Mouse (Mus musculus) embryonic facial prominence, embryonic 15.5 days (tissue): ENCODE data around the gene Tbl1x. TPM values are rescaled to one million over a fixed set of nuclear protein-coding genes. Genes with fewer than 3 reads are reported as not detected.
"Not testable (repeated sequence)": the region's sequence is repeated elsewhere in the genome, so short reads cannot be mapped to it uniquely, and the experiment has no call there.

ENCODE experiments used
- ATAC-seq: fragments of 200-750 bp; cut with Nextera tagmentation; 2 replicates; pipeline ENCODE4 v1.8.0; 2017; ENCODE audit warnings: low read depth, moderate TSS enrichment; ENCODE audit not compliant: insufficient number of reproducible peaks, low FRiP score, low TSS enrichment
- H3K27ac ChIP-seq: fragments of 300-500 bp; sonication (generic); replicated peaks from 2 replicates; pipeline ENCODE4 v1.5.1; 2015; ENCODE audit warnings: mild to moderate bottlenecking, inconsistent platforms
- H3K27me3 ChIP-seq: fragments of 300-500 bp; sonication (generic); 2 replicates; pipeline ENCODE4 v1.6.1; 2015; ENCODE audit warnings: inconsistent platforms
- H3K36me3 ChIP-seq: fragments of 300-500 bp; sonication (generic); 2 replicates; pipeline ENCODE4 v1.6.1; 2015; ENCODE audit warnings: mild to moderate bottlenecking, inconsistent platforms
- H3K4me1 ChIP-seq: fragments of 300-500 bp; sonication (generic); 2 replicates; pipeline ENCODE4 v1.6.1; 2015; ENCODE audit warnings: inconsistent platforms
- H3K4me2 ChIP-seq: fragments of 300-500 bp; sonication (generic); replicated peaks from 2 replicates; pipeline ENCODE4 v1.6.1; 2015; ENCODE audit warnings: mild to moderate bottlenecking, inconsistent platforms
- H3K4me3 ChIP-seq: fragments of 300-500 bp; sonication (generic); replicated peaks from 2 replicates; pipeline ENCODE4 v1.5.1; 2015; ENCODE audit warnings: mild to moderate bottlenecking, inconsistent platforms
- H3K9ac ChIP-seq: fragments of 300-500 bp; sonication (generic); 2 replicates; pipeline ENCODE4 v1.6.1; 2015; ENCODE audit warnings: inconsistent platforms
- H3K9me3 ChIP-seq: fragments of 300-500 bp; sonication (generic); replicated peaks from 2 replicates; pipeline ENCODE4 v1.6.1; 2016; ENCODE audit warnings: inconsistent platforms
- WGBS: fragments of 180-500 bp; shearing (Covaris S2); methylation state at CpG from one replicate; pipeline ENCODE4 v1.1.7; 2015; 5-methylcytosine and 5-hydroxymethylcytosine counted together
- polyA plus RNA-seq: library from polyadenylated mRNA; unstranded; fragments of >200 nt; fragmentation: Nextera tagmentation; extraction: Ambion mirVana; gene quantifications from 2 replicates; pipeline ENCODE4 v1.2.1, GENCODE M21; 2015

Gene Tbl1x
- polyA plus RNA-seq, 1 experiment from 2014 or later: 67.1 TPM

GRCm38 (mm10) chrX:77511994-77512485 lies 1.2 kb downstream of the Tbl1x start:
- H3K36me3 ChIP-seq: no peaks in the 10 kb centered on the region
- WGBS: 22% methylated on average over 12 of the region's 12 CpGs
- no peak for ATAC-seq
- peak overlapping the region; percentile 96; the same call in 1 of the 2 replicates for H3K27ac ChIP-seq
- peak overlapping the region; percentile 55 for H3K9ac ChIP-seq
- H3K4me2 ChIP-seq: peak overlapping the region; percentile 51
- peak overlapping the region; percentile 61 for H3K4me3 ChIP-seq
- no peaks in the 10 kb centered on the region for H3K4me1 ChIP-seq
- no peaks in the 10 kb centered on the region for H3K27me3 ChIP-seq
- H3K9me3 ChIP-seq: no peaks in the 10 kb centered on the region

- no peak overlapping the region for H3K4me2 ChIP-seq
- 43% methylated on average over 8 of the region's 8 CpGs for WGBS
- H3K27ac ChIP-seq: no peak overlapping the region
- no peaks in the 10 kb centered on the region for H3K36me3 ChIP-seq
- H3K4me1 ChIP-seq: no peaks in the 10 kb centered on the region
- H3K4me3 ChIP-seq: no peak overlapping the region
- no peak overlapping the region for H3K9ac ChIP-seq
- H3K9me3 ChIP-seq: no peaks in the 10 kb centered on the region
- H3K27me3 ChIP-seq: no peaks in the 10 kb centered on the region
- ATAC-seq: no peak
Observed at GRCm38 (mm10) chrX:77517274-77518085, 6.7 kb downstream of the Tbl1x start.

GRCm38 (mm10) chrX:77518929-77519328 lies 8.1 kb downstream of the Tbl1x start:
- no peak for ATAC-seq
- WGBS: 67% methylated on average over 1 of the region's 1 CpGs
- Histone ChIP-seq H3K4me3 (no peak overlapping the region), H3K36me3 (no peaks in the 10 kb centered on the region), H3K9ac (no peak overlapping the region), H3K4me2 (no peak overlapping the region), H3K27ac (no peak overlapping the region), H3K9me3 (no peaks in the 10 kb centered on the region), H3K27me3 (no peaks in the 10 kb centered on the region), H3K4me1 (no peaks in the 10 kb centered on the region)

GRCm38 (mm10) chrX:77522842-77523375 lies 12.1 kb downstream of the Tbl1x start:
- 47% methylated on average over 3 of the region's 3 CpGs for WGBS
- no peak for ATAC-seq
- Histone ChIP-seq H3K4me2 (no peak overlapping the region), H3K4me1 (no peaks in the 10 kb centered on the region), H3K27me3 (no peaks in the 10 kb centered on the region), H3K4me3 (no peak overlapping the region), H3K36me3 (no peaks in the 10 kb centered on the region), H3K9ac (no peak overlapping the region), H3K27ac (no peak overlapping the region), H3K9me3 (no peaks in the 10 kb centered on the region)

- 46% methylated on average over 1 of the region's 1 CpGs for WGBS
- H3K27me3 ChIP-seq: no peaks in the 10 kb centered on the region
- H3K36me3 ChIP-seq: no peaks in the 10 kb centered on the region
- H3K4me1 ChIP-seq: no peaks in the 10 kb centered on the region
- no peaks in the 10 kb centered on the region for H3K9me3 ChIP-seq
- no peak overlapping the region for H3K4me3 ChIP-seq
- no peak overlapping the region for H3K27ac ChIP-seq
- ATAC-seq: no peak
- H3K4me2 ChIP-seq: no peak overlapping the region
- no peak overlapping the region for H3K9ac ChIP-seq
Observed at GRCm38 (mm10) chrX:77525179-77525578, 14.4 kb downstream of the Tbl1x start.

GRCm38 (mm10) chrX:77528401-77528800 lies 17.6 kb downstream of the Tbl1x start:
- no peaks in the 10 kb centered on the region for H3K27me3 ChIP-seq
- H3K9ac ChIP-seq: no peak overlapping the region
- H3K9me3 ChIP-seq: no peaks in the 10 kb centered on the region
- 63% methylated on average over 1 of the region's 1 CpGs for WGBS
- no peak overlapping the region for H3K4me3 ChIP-seq
- H3K4me1 ChIP-seq: no peaks in the 10 kb centered on the region
- no peak overlapping the region for H3K27ac ChIP-seq
- no peak for ATAC-seq
- no peak overlapping the region for H3K4me2 ChIP-seq
- H3K36me3 ChIP-seq: no peaks in the 10 kb centered on the region

GRCm38 (mm10) chrX:77530997-77531396 lies 20.2 kb downstream of the Tbl1x start:
- 88% methylated on average over 5 of the region's 5 CpGs for WGBS
- no peaks in the 10 kb centered on the region for H3K9me3 ChIP-seq
- no peak overlapping the region for H3K27ac ChIP-seq
- no peak overlapping the region for H3K4me3 ChIP-seq
- H3K36me3 ChIP-seq: no peaks in the 10 kb centered on the region
- H3K27me3 ChIP-seq: no peaks in the 10 kb centered on the region
- no peak overlapping the region for H3K4me2 ChIP-seq
- no peak overlapping the region for H3K9ac ChIP-seq
- no peak for ATAC-seq
- 0 out of 2 replicates have a peak, but pooled peaks cover 4% of the 10 kb centered on the region for H3K4me1 ChIP-seq

GRCm38 (mm10) chrX:77533922-77534321 lies 23.1 kb downstream of the Tbl1x start:
- Histone ChIP-seq H3K4me1 (0 out of 2 replicates have a peak, but pooled peaks cover 4% of the 10 kb centered on the region), H3K36me3 (no peaks in the 10 kb centered on the region), H3K9ac (no peak overlapping the region), H3K27ac (no peak overlapping the region), H3K4me2 (no peak overlapping the region), H3K4me3 (no peak overlapping the region), H3K9me3 (no peaks in the 10 kb centered on the region), H3K27me3 (no peaks in the 10 kb centered on the region)
- no peak for ATAC-seq
- WGBS: 29% methylated on average over 2 of the region's 2 CpGs

- not testable (repeated sequence) for H3K9me3 ChIP-seq, H3K4me3 ChIP-seq, H3K36me3 ChIP-seq, H3K9ac ChIP-seq, H3K27me3 ChIP-seq, H3K4me1 ChIP-seq, H3K4me2 ChIP-seq, H3K27ac ChIP-seq, ATAC-seq
- WGBS: 81% methylated on average over 4 of the region's 4 CpGs
Observed at GRCm38 (mm10) chrX:77539770-77540169, 29.0 kb downstream of the Tbl1x start.

- H3K4me3 ChIP-seq: no peak overlapping the region
- ATAC-seq: no peak
Observed at GRCm38 (mm10) chrX:77544003-77544402, 33.2 kb downstream of the Tbl1x start.

GRCm38 (mm10) chrX:77544550-77544949 lies 33.7 kb downstream of the Tbl1x start:
- H3K9me3 ChIP-seq: no peaks in the 10 kb centered on the region
- H3K4me2 ChIP-seq: no peak overlapping the region
- ATAC-seq: no peak
- WGBS: 80% methylated on average over 4 of the region's 4 CpGs
- H3K27me3 ChIP-seq: no peaks in the 10 kb centered on the region
- no peaks in the 10 kb centered on the region for H3K36me3 ChIP-seq
- no peak overlapping the region for H3K4me3 ChIP-seq
- no peak overlapping the region for H3K27ac ChIP-seq
- H3K4me1 ChIP-seq: no peaks in the 10 kb centered on the region
- no peak overlapping the region for H3K9ac ChIP-seq

More at GRCm38 (mm10) chrX:77544003-77544402, 33.2 kb downstream of the Tbl1x start:
- H3K27ac ChIP-seq: no peak overlapping the region
- no peaks in the 10 kb centered on the region for H3K9me3 ChIP-seq
- no peaks in the 10 kb centered on the region for H3K27me3 ChIP-seq
- H3K36me3 ChIP-seq: no peaks in the 10 kb centered on the region
- no peaks in the 10 kb centered on the region for H3K4me1 ChIP-seq
- H3K9ac ChIP-seq: no peak overlapping the region
- no peak overlapping the region for H3K4me2 ChIP-seq
